Mouse (Mus musculus): ENCODE measurements at regions not wholly inside any gene's neighbourhood (a gene's known extent, or its start where the extent isn't known, plus 50 kb on each side); places are given as distances from the start of the nearest gene placed in this dataset.

- peak in 1 of 2 experiments; percentile 55 for DNase-seq (ENCODE audit: inconsistent age in 2 of 2, low spot score in 1 of 2)
These were observed 793.0 kb downstream of the Gm7489 start for GRCm38 (mm10) chr15:54677660-54678059.

All from adrenal gland, adult (tissue).